Mouse (Mus musculus) olfactory bulb, adult 2 months (tissue): ENCODE results near the gene Akt1s1.

Experiments used
- CTCF ChIP-seq: fragments of 200-500 bp; IDR thresholded peaks from 2 replicates; pipeline ENCODE4 v1.5.1; 2012; ENCODE audit warnings: low read depth, mild to moderate bottlenecking, low read length, moderate library complexity; ENCODE audit not compliant: insufficient read depth
- POLR2A ChIP-seq: fragments of 200-500 bp; IDR thresholded peaks from 2 replicates; pipeline ENCODE4 v1.6.1; 2012; ENCODE audit warnings: mild to moderate bottlenecking, low read depth, low read length, moderate library complexity; ENCODE audit not compliant: insufficient read depth

DNA sequence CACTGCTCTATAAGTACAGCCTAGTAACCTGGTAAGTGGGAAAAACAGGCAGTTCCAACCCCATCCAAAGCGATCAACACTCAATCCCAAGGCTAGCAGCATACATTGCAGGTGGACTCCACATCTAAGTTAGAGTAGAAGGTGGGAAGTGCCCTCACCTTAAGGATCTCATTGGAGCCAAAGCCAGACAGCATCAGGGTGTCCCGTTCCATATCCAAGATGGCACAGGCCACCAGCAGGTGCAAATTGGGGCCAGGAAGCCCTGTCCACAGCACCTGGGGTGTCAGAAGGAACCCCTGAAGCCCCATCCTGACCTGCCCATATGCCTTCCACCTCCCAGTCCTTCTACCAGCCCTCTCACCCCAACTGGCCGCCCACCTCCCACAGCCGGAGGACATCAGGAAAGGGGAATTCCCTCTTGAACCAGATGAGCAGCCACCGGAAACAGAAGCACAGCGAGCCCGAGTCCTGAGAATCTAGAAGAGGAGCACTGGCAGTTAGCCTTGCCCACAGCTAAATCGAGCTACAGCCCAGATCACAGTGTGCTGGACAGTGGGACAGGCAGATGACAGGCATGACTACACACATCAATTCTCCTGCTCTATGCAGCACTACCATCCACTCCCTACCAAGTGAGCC lies 6.8 kb upstream of the Akt1s1 start:
- TF ChIP-seq POLR2A (no peak), CTCF (no peak)
